ENCODE assay signal across 10 mouse cellular contexts in genomic region chr10:63056966-63057750, GRCm38 (mm10). TPM values are rescaled to one million over a fixed set of nuclear protein-coding genes. Genes with fewer than 3 reads are reported as not detected.
DNase-seq lines count a peak whose midpoint lies in the region; ATAC-seq and TF ChIP-seq lines count a peak whose summit lies in the region.
"Had no signal": no experiment of that assay in that cellular context is flagged by ENCODE, and none has a peak within 500 bp of the region (broad histone marks: within the 10 kb centered on the region; RNA-seq: fewer than 3 reads in every experiment).

No protein-coding gene starts in this region.

- no peak overlapping the region for H3K4me2 ChIP-seq in hindbrain, embryonic 13.5 days
- no peak overlapping the region for H3K4me2 ChIP-seq in hindbrain, postnatal 0 days (ENCODE audit: low read depth, low read length)
- peak overlapping the region; percentile 39 for H3K4me2 ChIP-seq in heart, embryonic 13.5 days
- H3K4me2 ChIP-seq in stomach, embryonic 15.5 days = peak overlapping the region; percentile 21; the same call in 1 of the 2 replicates
- no peak overlapping the region for H3K4me2 ChIP-seq in hindbrain, embryonic 11.5 days (replicated peaks; ENCODE audit: low read depth, low read length)

- DNase-seq in hindbrain, postnatal 0 days (ENCODE audit: low spot score) = no peak
- DNase-seq in kidney, postnatal 10 days = peak; percentile 43
- DNase-seq in cerebellum, postnatal 14 days = no peak
- DNase-seq in cerebellum, postnatal 4 days (ENCODE audit: low spot score in 2 of 2) = no peak
- no peak for DNase-seq in hindbrain, embryonic 11.5 days (ENCODE audit: low spot score)
- DNase-seq: cerebellum, adult 9-11 months had no signal

- ATAC-seq in hindbrain, embryonic 13.5 days (ENCODE audit: low FRiP score) = 0 out of 2 replicates have a peak, but pooled peaks have one; percentile 7
- no peak for ATAC-seq in hindbrain, postnatal 0 days
- peak; percentile 21; the same call in 1 of the 2 replicates for ATAC-seq in heart, embryonic 13.5 days (ENCODE audit: extremely low read depth, insufficient number of reproducible peaks, low FRiP score, low TSS enrichment)
- peak; percentile 80 for ATAC-seq in stomach, embryonic 15.5 days (ENCODE audit: insufficient read depth, low FRiP score, low read depth)
- no peak for ATAC-seq in hindbrain, embryonic 11.5 days (ENCODE audit: low FRiP score)

- H3K27ac ChIP-seq in hindbrain, embryonic 13.5 days = no peak overlapping the region
- no peak overlapping the region for H3K27ac ChIP-seq in hindbrain, postnatal 0 days
- H3K27ac ChIP-seq in heart, embryonic 13.5 days (replicated peaks) = no peak overlapping the region
- peak overlapping the region; percentile 54 for H3K27ac ChIP-seq in stomach, embryonic 15.5 days
- no peak overlapping the region for H3K27ac ChIP-seq in hindbrain, embryonic 11.5 days (ENCODE audit: low read depth, low read length)

- no peaks in the 10 kb centered on the region for H3K27me3 ChIP-seq in hindbrain, embryonic 13.5 days
- H3K27me3 ChIP-seq in hindbrain, postnatal 0 days (ENCODE audit: insufficient read depth, low read length) = no peaks in the 10 kb centered on the region
- H3K27me3 ChIP-seq in heart, embryonic 13.5 days (replicated peaks) = peaks cover 9% of the 10 kb centered on the region; the same call in 1 of the 2 replicates
- H3K27me3 ChIP-seq in stomach, embryonic 15.5 days (replicated peaks) = no peaks in the 10 kb centered on the region
- H3K27me3 ChIP-seq in hindbrain, embryonic 11.5 days (ENCODE audit: control insufficient read depth, insufficient read depth, low read length) = no peaks in the 10 kb centered on the region

- 39% methylated on average over 24 of the region's 24 CpGs for WGBS in hindbrain, embryonic 13.5 days
- WGBS in hindbrain, postnatal 0 days = 44% methylated on average over 24 of the region's 24 CpGs
- 30% methylated on average over 24 of the region's 24 CpGs for WGBS in heart, embryonic 13.5 days
- WGBS in stomach, embryonic 15.5 days = 35% methylated on average over 23 of the region's 24 CpGs
- WGBS in hindbrain, embryonic 11.5 days = 38% methylated on average over 24 of the region's 24 CpGs

- H3K36me3 ChIP-seq in hindbrain, embryonic 13.5 days = no peaks in the 10 kb centered on the region
- no peaks in the 10 kb centered on the region for H3K36me3 ChIP-seq in hindbrain, postnatal 0 days (ENCODE audit: insufficient read depth, low read length)
- H3K36me3 ChIP-seq in heart, embryonic 13.5 days = no peaks in the 10 kb centered on the region
- no peaks in the 10 kb centered on the region for H3K36me3 ChIP-seq in stomach, embryonic 15.5 days
- H3K36me3 ChIP-seq in hindbrain, embryonic 11.5 days (ENCODE audit: control insufficient read depth, insufficient read depth, low read length) = no peaks in the 10 kb centered on the region

- no peak overlapping the region for H3K9ac ChIP-seq in hindbrain, embryonic 13.5 days
- H3K9ac ChIP-seq in hindbrain, postnatal 0 days (replicated peaks; ENCODE audit: low read length) = no peak overlapping the region
- H3K9ac ChIP-seq in heart, embryonic 13.5 days = no peak overlapping the region
- no peak overlapping the region for H3K9ac ChIP-seq in stomach, embryonic 15.5 days
- no peak overlapping the region for H3K9ac ChIP-seq in hindbrain, embryonic 11.5 days (ENCODE audit: low read depth, low read length)

- no peak overlapping the region for H3K4me3 ChIP-seq in hindbrain, embryonic 13.5 days
- no peak overlapping the region for H3K4me3 ChIP-seq in hindbrain, postnatal 0 days (ENCODE audit: low read length)
- H3K4me3 ChIP-seq in heart, embryonic 13.5 days = no peak overlapping the region
- no peak overlapping the region for H3K4me3 ChIP-seq in stomach, embryonic 15.5 days (replicated peaks)
- H3K4me3 ChIP-seq in hindbrain, embryonic 11.5 days (ENCODE audit: low read depth, low read length) = no peak overlapping the region

- TF ChIP-seq CTCF in hindbrain, postnatal 0 days (IDR thresholded peaks at IDR 0.05; ENCODE audit: low read depth) = no peak

- no peaks in the 10 kb centered on the region for H3K9me3 ChIP-seq in hindbrain, embryonic 13.5 days
- no peaks in the 10 kb centered on the region for H3K9me3 ChIP-seq in hindbrain, postnatal 0 days (ENCODE audit: low read length)
- no peaks in the 10 kb centered on the region for H3K9me3 ChIP-seq in heart, embryonic 13.5 days
- H3K9me3 ChIP-seq in stomach, embryonic 15.5 days = no peaks in the 10 kb centered on the region
- H3K9me3 ChIP-seq in hindbrain, embryonic 11.5 days (ENCODE audit: control insufficient read depth, low read length) = no peaks in the 10 kb centered on the region

- no peaks in the 10 kb centered on the region for H3K4me1 ChIP-seq in hindbrain, embryonic 13.5 days (replicated peaks)
- H3K4me1 ChIP-seq in hindbrain, postnatal 0 days (ENCODE audit: insufficient read depth, low read length) = no peaks in the 10 kb centered on the region
- H3K4me1 ChIP-seq in heart, embryonic 13.5 days = peaks cover 16% of the 10 kb centered on the region
- no peaks in the 10 kb centered on the region for H3K4me1 ChIP-seq in stomach, embryonic 15.5 days
- no peaks in the 10 kb centered on the region for H3K4me1 ChIP-seq in hindbrain, embryonic 11.5 days (replicated peaks; ENCODE audit: control insufficient read depth, insufficient read depth, low read length)

RNA-seq across cellular contexts. Expression of gene Pbld1, which starts 2.8 kb away (rescaled TPM):
- polyA plus RNA-seq in hindbrain, embryonic 13.5 days (2015; fragmentation: Nextera tagmentation; extraction: Ambion mirVana) = 1.2 and 1.6 TPM in 2 replicates
- 0.22 and 18.2 TPM in 2 replicates for total RNA-seq in hindbrain, postnatal 0 days (2014; rRNA removed)
- 0.63 and 0.88 TPM in 2 replicates for polyA plus RNA-seq in hindbrain, postnatal 0 days (2015; fragmentation: Nextera tagmentation; extraction: Ambion mirVana)
- 0.33 and 0.61 TPM in 2 replicates for polyA plus RNA-seq in heart, embryonic 13.5 days (2015; fragmentation: Nextera tagmentation; extraction: Ambion mirVana)
- polyA plus RNA-seq in stomach, embryonic 15.5 days (2015; fragmentation: Nextera tagmentation; extraction: Ambion mirVana) = 6.5 and 8.3 TPM in 2 replicates
- polyA plus RNA-seq in hindbrain, embryonic 11.5 days (2014; fragmentation: Nextera tagmentation; extraction: Ambion mirVana) = 0.78 and 1.2 TPM in 2 replicates

RNA-seq across cellular contexts. Expression of gene Pbld2, which starts 33.0 kb away (rescaled TPM):
- 0.88 and 1.1 TPM in 2 replicates for polyA plus RNA-seq in hindbrain, embryonic 13.5 days (2015; fragmentation: Nextera tagmentation; extraction: Ambion mirVana)
- 0.47 and 1.7 TPM in 2 replicates for total RNA-seq in hindbrain, postnatal 0 days (2014; rRNA removed)
- 0.60 and 1.4 TPM in 2 replicates for polyA plus RNA-seq in hindbrain, postnatal 0 days (2015; fragmentation: Nextera tagmentation; extraction: Ambion mirVana)
- polyA plus RNA-seq in heart, embryonic 13.5 days (2015; fragmentation: Nextera tagmentation; extraction: Ambion mirVana) = 0.55 and 0.60 TPM in 2 replicates
- polyA plus RNA-seq in stomach, embryonic 15.5 days (2015; fragmentation: Nextera tagmentation; extraction: Ambion mirVana) = 4.7 and 6.5 TPM in 2 replicates
- 1.3 and 1.5 TPM in 2 replicates for polyA plus RNA-seq in hindbrain, embryonic 11.5 days (2014; fragmentation: Nextera tagmentation; extraction: Ambion mirVana)

RNA-seq across cellular contexts. Expression of gene Hnrnph3, which starts 33.1 kb away (rescaled TPM):
- 193 and 195 TPM in 2 replicates for polyA plus RNA-seq in hindbrain, embryonic 13.5 days (2015; fragmentation: Nextera tagmentation; extraction: Ambion mirVana)
- 5.4 and 9.4 TPM in 2 replicates for total RNA-seq in hindbrain, postnatal 0 days (2014; rRNA removed)
- 77.7 and 83.9 TPM in 2 replicates for polyA plus RNA-seq in hindbrain, postnatal 0 days (2015; fragmentation: Nextera tagmentation; extraction: Ambion mirVana)
- polyA plus RNA-seq in heart, embryonic 13.5 days (2015; fragmentation: Nextera tagmentation; extraction: Ambion mirVana) = 60.1 and 69.6 TPM in 2 replicates
- polyA plus RNA-seq in stomach, embryonic 15.5 days (2015; fragmentation: Nextera tagmentation; extraction: Ambion mirVana) = 87.7 and 94.5 TPM in 2 replicates
- 163 and 166 TPM in 2 replicates for polyA plus RNA-seq in hindbrain, embryonic 11.5 days (2014; fragmentation: Nextera tagmentation; extraction: Ambion mirVana)

RNA-seq across cellular contexts. Expression of gene Atoh7, which starts 42.3 kb away (rescaled TPM):
- 1.6 and 2.1 TPM in 2 replicates for polyA plus RNA-seq in hindbrain, embryonic 13.5 days (2015; fragmentation: Nextera tagmentation; extraction: Ambion mirVana)
- 10.5 and 13.8 TPM in 2 replicates for total RNA-seq in hindbrain, postnatal 0 days (2014; rRNA removed)
- polyA plus RNA-seq in hindbrain, postnatal 0 days (2015; fragmentation: Nextera tagmentation; extraction: Ambion mirVana) = 14.7 and 15.4 TPM in 2 replicates
- polyA plus RNA-seq in heart, embryonic 13.5 days (2015; fragmentation: Nextera tagmentation; extraction: Ambion mirVana) = not detected in 2 replicates
- polyA plus RNA-seq in stomach, embryonic 15.5 days (2015; fragmentation: Nextera tagmentation; extraction: Ambion mirVana) = 0.08 and 0.23 TPM in 2 replicates
- polyA plus RNA-seq in hindbrain, embryonic 11.5 days (2014; fragmentation: Nextera tagmentation; extraction: Ambion mirVana) = 0.34 and 0.43 TPM in 2 replicates
- polyA plus RNA-seq: testis, adult 2 months had no signal

Comparison
In these comparisons a context has a peak if more than half of its experiments do, and no peak if none do; other contexts are left out.
1. ATAC-seq: peak in hindbrain, embryonic 13.5 days (single experiment), heart, embryonic 13.5 days (single experiment) and stomach, embryonic 15.5 days (single experiment); none in hindbrain, postnatal 0 days (single experiment) and hindbrain, embryonic 11.5 days (single experiment).
2. H3K4me2 ChIP-seq: peak in heart, embryonic 13.5 days (single experiment) and stomach, embryonic 15.5 days (single experiment); none in hindbrain, embryonic 13.5 days (single experiment), hindbrain, postnatal 0 days (single experiment) and hindbrain, embryonic 11.5 days (single experiment).